In genomic region chr6:122309446-122309960, GRCm38 (mm10) we compare ENCODE assay signal across 8 mouse cellular contexts. TPM values are rescaled to one million over a fixed set of nuclear protein-coding genes. Genes with fewer than 3 reads are reported as not detected.
DNase-seq lines count a peak whose midpoint lies in the region; ATAC-seq and TF ChIP-seq lines count a peak whose summit lies in the region.

No protein-coding gene starts in this region.

- ATAC-seq in kidney, embryonic 16.5 days (ENCODE audit: low FRiP score, low TSS enrichment): no peak
- no peak for ATAC-seq in embryonic facial prominence, embryonic 11.5 days (replicated peaks; ENCODE audit: insufficient number of reproducible peaks, low FRiP score, low TSS enrichment, low read depth)
- no peak for ATAC-seq in intestine, embryonic 15.5 days

- H3K4me3 ChIP-seq in kidney, embryonic 16.5 days (ENCODE audit: low read length): peak overlapping the region; percentile 89
- H3K4me3 ChIP-seq in embryonic facial prominence, embryonic 11.5 days (ENCODE audit: low read depth, low read length): peak overlapping the region; percentile 82
- peak overlapping the region; percentile 88 for H3K4me3 ChIP-seq in intestine, embryonic 15.5 days (replicated peaks)
- H3K4me3 ChIP-seq in myocyte: peak overlapping the region; percentile 85

- 8% methylated on average over 11 of the region's 11 CpGs for WGBS in kidney, embryonic 16.5 days
- 11% methylated on average over 11 of the region's 11 CpGs for WGBS in embryonic facial prominence, embryonic 11.5 days
- WGBS in intestine, embryonic 15.5 days: 6% methylated on average over 11 of the region's 11 CpGs

- no peaks in the 10 kb centered on the region for H3K27me3 ChIP-seq in kidney, embryonic 16.5 days (ENCODE audit: insufficient read depth, low read length)
- no peaks in the 10 kb centered on the region for H3K27me3 ChIP-seq in embryonic facial prominence, embryonic 11.5 days (ENCODE audit: control insufficient read depth, insufficient read depth, low read length)
- H3K27me3 ChIP-seq in intestine, embryonic 15.5 days (replicated peaks): no peaks in the 10 kb centered on the region
- no peaks in the 10 kb centered on the region for H3K27me3 ChIP-seq in myocyte (ENCODE audit: control insufficient read depth, insufficient read depth, insufficient read length)

- H3K27ac ChIP-seq in kidney, embryonic 16.5 days (ENCODE audit: low read length): no peak overlapping the region; the same call in 1 of the 2 replicates
- no peak overlapping the region for H3K27ac ChIP-seq in embryonic facial prominence, embryonic 11.5 days (replicated peaks; ENCODE audit: low read depth, low read length)
- peak overlapping the region; percentile 83; the same call in 1 of the 2 replicates for H3K27ac ChIP-seq in intestine, embryonic 15.5 days

- H3K4me2 ChIP-seq in kidney, embryonic 16.5 days (replicated peaks; ENCODE audit: low read depth, low read length): peak overlapping the region; percentile 92
- peak overlapping the region; percentile 59 for H3K4me2 ChIP-seq in embryonic facial prominence, embryonic 11.5 days (ENCODE audit: low read depth, low read length)
- H3K4me2 ChIP-seq in intestine, embryonic 15.5 days (replicated peaks): peak overlapping the region; percentile 67
- H3K4me2 ChIP-seq in myocyte (ENCODE audit: low read depth): peak overlapping the region; percentile 95

- H3ac ChIP-seq in myocyte (ENCODE audit: control insufficient read depth, insufficient read length): peak overlapping the region; percentile 90

- no peak for TF ChIP-seq POLR2A in myocyte (IDR thresholded peaks at IDR 0.05; ENCODE audit: insufficient read length, low read depth)

- peak overlapping the region; percentile 85 for H3K9ac ChIP-seq in kidney, embryonic 16.5 days (replicated peaks; ENCODE audit: low read length)
- H3K9ac ChIP-seq in embryonic facial prominence, embryonic 11.5 days (replicated peaks; ENCODE audit: low read length): peak overlapping the region; percentile 87
- H3K9ac ChIP-seq in intestine, embryonic 15.5 days: peak overlapping the region; percentile 88

- H3K9me3 ChIP-seq in kidney, embryonic 16.5 days (ENCODE audit: low read length): no peaks in the 10 kb centered on the region
- no peaks in the 10 kb centered on the region for H3K9me3 ChIP-seq in embryonic facial prominence, embryonic 11.5 days (replicated peaks; ENCODE audit: control insufficient read depth, low read length)
- no peaks in the 10 kb centered on the region for H3K9me3 ChIP-seq in intestine, embryonic 15.5 days

- H3K36me3 ChIP-seq in kidney, embryonic 16.5 days (ENCODE audit: insufficient read depth, low read length): peaks cover 14% of the 10 kb centered on the region
- peaks cover 3% of the 10 kb centered on the region; the same call in 1 of the 2 replicates for H3K36me3 ChIP-seq in embryonic facial prominence, embryonic 11.5 days (replicated peaks; ENCODE audit: control insufficient read depth, insufficient read depth, low read depth, low read length)
- peaks cover 6% of the 10 kb centered on the region; the same call in 1 of the 2 replicates for H3K36me3 ChIP-seq in intestine, embryonic 15.5 days
- peaks cover 28% of the 10 kb centered on the region for H3K36me3 ChIP-seq in myocyte (ENCODE audit: control insufficient read depth, insufficient read depth)

- DNase-seq in kidney, postnatal 4 days: no peak
- DNase-seq in embryonic facial prominence, embryonic 11.5 days (ENCODE audit: low spot score): no peak
- no peak for DNase-seq in yolk sac, embryonic 10.5 days (ENCODE audit: low spot score)
- no peak for DNase-seq in retina, embryonic 14.5 days (ENCODE audit: low spot score)
- no peak for DNase-seq in lung, postnatal 25 days (ENCODE audit: low spot score)

- peaks cover 19% of the 10 kb centered on the region for H3K4me1 ChIP-seq in kidney, embryonic 16.5 days (ENCODE audit: insufficient read depth, low read length)
- H3K4me1 ChIP-seq in embryonic facial prominence, embryonic 11.5 days (ENCODE audit: control insufficient read depth, insufficient read depth, low read length): peaks cover 2% of the 10 kb centered on the region; the same call in 1 of the 2 replicates
- peaks cover 8% of the 10 kb centered on the region; the same call in 1 of the 2 replicates for H3K4me1 ChIP-seq in intestine, embryonic 15.5 days (replicated peaks)

- H3K79me2 ChIP-seq in myocyte (ENCODE audit: control insufficient read depth, insufficient read depth): peaks cover 34% of the 10 kb centered on the region

TF ChIP-seq in myocyte, 11 proteins besides CTCF, POLR2A, EP300 and RAD21:
- no peak for TF ChIP-seq POLR2AphosphoS2 (IDR thresholded peaks at IDR 0.05; ENCODE audit: insufficient read length, low read depth)
- TF ChIP-seq REST (IDR thresholded peaks at IDR 0.05; ENCODE audit: insufficient read depth, insufficient read length): no peak
- no peak for TF ChIP-seq SRF (IDR thresholded peaks at IDR 0.05; ENCODE audit: control insufficient read depth, insufficient read length, low read depth)
- no peak for TF ChIP-seq MAX (IDR thresholded peaks at IDR 0.05; ENCODE audit: low read depth)
- TF ChIP-seq TCF12 (IDR thresholded peaks at IDR 0.05; ENCODE audit: insufficient read depth, poor library complexity, severe bottlenecking): no peak
- no peak for TF ChIP-seq TCF3 (IDR thresholded peaks at IDR 0.05; ENCODE audit: insufficient read length, low read depth)
- TF ChIP-seq CEBPB (IDR thresholded peaks at IDR 0.05; ENCODE audit: insufficient read depth, poor library complexity, severe bottlenecking): no peak
- TF ChIP-seq E2F4 (IDR thresholded peaks at IDR 0.05; ENCODE audit: insufficient read depth): no peak
- no peak for TF ChIP-seq USF1 (IDR thresholded peaks at IDR 0.05; ENCODE audit: low read depth)
- TF ChIP-seq MYOG (IDR thresholded peaks at IDR 0.05; ENCODE audit: control insufficient read depth in 1 of 3, insufficient read depth in 1 of 3, insufficient read length in 2 of 3, low read depth in 2 of 3): no peak

RNA-seq across cellular contexts. Expression of gene M6pr, which starts 1.0 kb away (rescaled TPM):
- 129 and 138 TPM in 2 replicates for polyA plus RNA-seq in kidney, embryonic 16.5 days (2015; fragmentation: Nextera tagmentation; extraction: Ambion mirVana)
- polyA plus RNA-seq in embryonic facial prominence, embryonic 11.5 days (2014; fragmentation: Nextera tagmentation; extraction: Ambion mirVana): 85.0 and 85.6 TPM in 2 replicates
- 132 and 134 TPM in 2 replicates for polyA plus RNA-seq in intestine, embryonic 15.5 days (2015; fragmentation: Nextera tagmentation; extraction: Ambion mirVana)
- polyA plus RNA-seq in myocyte (2012; fragmentation: generic; extraction: Trizol): 58.8 TPM

RNA-seq across cellular contexts. Expression of gene Klrg1, which starts 26.8 kb away (rescaled TPM):
- polyA plus RNA-seq in kidney, embryonic 16.5 days (2015; fragmentation: Nextera tagmentation; extraction: Ambion mirVana): not detected in 2 replicates
- not detected in 2 replicates for polyA plus RNA-seq in embryonic facial prominence, embryonic 11.5 days (2014; fragmentation: Nextera tagmentation; extraction: Ambion mirVana)
- polyA plus RNA-seq in intestine, embryonic 15.5 days (2015; fragmentation: Nextera tagmentation; extraction: Ambion mirVana): not detected in 2 replicates
- polyA plus RNA-seq in myocyte (2012; fragmentation: generic; extraction: Trizol): not detected

RNA-seq across cellular contexts. Expression of gene Phc1, which starts 30.9 kb away (rescaled TPM):
- 17.9 and 21.8 TPM in 2 replicates for polyA plus RNA-seq in kidney, embryonic 16.5 days (2015; fragmentation: Nextera tagmentation; extraction: Ambion mirVana)
- 29.1 and 29.6 TPM in 2 replicates for polyA plus RNA-seq in embryonic facial prominence, embryonic 11.5 days (2014; fragmentation: Nextera tagmentation; extraction: Ambion mirVana)
- 9.3 and 10.1 TPM in 2 replicates for polyA plus RNA-seq in intestine, embryonic 15.5 days (2015; fragmentation: Nextera tagmentation; extraction: Ambion mirVana)
- polyA plus RNA-seq in myocyte (2012; fragmentation: generic; extraction: Trizol): 15.5 TPM
